Mouse (Mus musculus): ENCODE data around the gene Ywhag. TPM values are rescaled to one million over a fixed set of nuclear protein-coding genes. Genes with fewer than 3 reads are reported as not detected.

Ywhag gene
- total RNA-seq, 1 experiment from 2014 or later: 477 TPM

GRCm38 (mm10) chr5:135911633-135912220 is 22.7 kb downstream of the Ywhag start:
- DNase-seq: no peak

GRCm38 (mm10) chr5:135910813-135911212 is 23.6 kb downstream of the Ywhag start:
- DNase-seq: no peak

- DNase-seq: no peak
Measured at GRCm38 (mm10) chr5:135909646-135910045, 24.8 kb downstream of the Ywhag start.

- DNase-seq: no peak
Measured at GRCm38 (mm10) chr5:135908989-135909388, 25.4 kb downstream of the Ywhag start.

- no peak for DNase-seq
Measured at GRCm38 (mm10) chr5:135908185-135908584, 26.2 kb downstream of the Ywhag start.

- DNase-seq: peak; percentile 66
Measured at GRCm38 (mm10) chr5:135907256-135907655, 27.2 kb downstream of the Ywhag start.

GRCm38 (mm10) chr5:135906846-135907245 is 27.6 kb downstream of the Ywhag start:
- DNase-seq: no peak

GRCm38 (mm10) chr5:135905320-135906225 is 28.8 kb downstream of the Ywhag start:
- no peak for DNase-seq

- no peak for DNase-seq
Measured at GRCm38 (mm10) chr5:135904259-135904658, 30.2 kb downstream of the Ywhag start.

- DNase-seq: peak; percentile 92
Measured at GRCm38 (mm10) chr5:135903551-135904151, 30.8 kb downstream of the Ywhag start.

GRCm38 (mm10) chr5:135903058-135903457 is 31.4 kb downstream of the Ywhag start:
- DNase-seq: no peak

- no peak for DNase-seq
Measured at GRCm38 (mm10) chr5:135901354-135902095, 32.9 kb downstream of the Ywhag start.

GRCm38 (mm10) chr5:135900701-135901100 is 33.7 kb downstream of the Ywhag start:
- DNase-seq: no peak

GRCm38 (mm10) chr5:135899833-135900232 is 34.6 kb downstream of the Ywhag start:
- DNase-seq: no peak

GRCm38 (mm10) chr5:135898995-135899394 is 35.4 kb downstream of the Ywhag start:
- no peak for DNase-seq

GRCm38 (mm10) chr5:135898028-135898427 is 36.4 kb downstream of the Ywhag start:
- DNase-seq: peak; percentile 61

- DNase-seq: no peak
Measured at GRCm38 (mm10) chr5:135894958-135895357, 39.5 kb downstream of the Ywhag start.

GRCm38 (mm10) chr5:135892589-135893351 is 41.6 kb downstream of the Ywhag start:
- no peak for DNase-seq

- DNase-seq: no peak
Measured at GRCm38 (mm10) chr5:135890920-135891319, 43.5 kb downstream of the Ywhag start.

- DNase-seq: no peak
Measured at GRCm38 (mm10) chr5:135890323-135890722, 44.1 kb downstream of the Ywhag start.

GRCm38 (mm10) chr5:135888405-135889215 is 45.8 kb downstream of the Ywhag start:
- DNase-seq: no peak

All from adrenal gland, postnatal 25 days (tissue).